Mouse (Mus musculus) forebrain, embryonic 12.5 days (tissue): ENCODE measurements around the gene Flnc. TPM values are rescaled to one million over a fixed set of nuclear protein-coding genes. Genes with fewer than 3 reads are reported as not detected.

Experiments
- ATAC-seq: fragments of 200-750 bp; cut with Nextera tagmentation; 2 replicates; pipeline ENCODE4 v1.8.0; 2017; ENCODE audit warnings: moderate TSS enrichment; ENCODE audit not compliant: low FRiP score
- H3K27ac ChIP-seq: fragments of 300-500 bp; sonication (generic); 2 replicates; pipeline ENCODE4 v1.5.1; 2016; ENCODE audit warnings: mild to moderate bottlenecking
- H3K27me3 ChIP-seq: fragments of 300-500 bp; sonication (generic); 2 replicates; pipeline ENCODE4 v1.6.1; 2016; ENCODE audit warnings: mild to moderate bottlenecking
- H3K36me3 ChIP-seq: fragments of 300-500 bp; sonication (generic); replicated peaks from 2 replicates; pipeline ENCODE4 v1.6.1; 2016; ENCODE audit warnings: mild to moderate bottlenecking
- H3K4me1 ChIP-seq: fragments of 300-500 bp; sonication (generic); 2 replicates; pipeline ENCODE4 v1.6.1; 2016
- H3K4me2 ChIP-seq: fragments of 300-500 bp; sonication (generic); 2 replicates; pipeline ENCODE4 v1.6.1; 2016; ENCODE audit warnings: mild to moderate bottlenecking, moderate library complexity
- H3K4me3 ChIP-seq: fragments of 300-500 bp; sonication (generic); replicated peaks from 2 replicates; pipeline ENCODE4 v1.5.1; 2016; ENCODE audit warnings: mild to moderate bottlenecking
- H3K9ac ChIP-seq: fragments of 300-500 bp; sonication (generic); 2 replicates; pipeline ENCODE4 v1.6.1; 2016; ENCODE audit warnings: mild to moderate bottlenecking
- H3K9me3 ChIP-seq: fragments of 300-500 bp; sonication (generic); 2 replicates; pipeline ENCODE4 v1.6.1; 2016
- WGBS: fragments of 180-500 bp; shearing (Covaris S2); methylation state at CpG from one replicate; pipeline ENCODE4 v1.1.7; 2016; 5-methylcytosine and 5-hydroxymethylcytosine counted together
- polyA plus RNA-seq: library from polyadenylated mRNA; unstranded; fragments of >200 nt; fragmentation: Nextera tagmentation; extraction: Ambion mirVana; gene quantifications from 2 replicates; pipeline ENCODE4 v1.2.1, GENCODE M21; 2016

The Flnc gene
- polyA plus RNA-seq, 1 experiment from 2014 or later, result 4.5 TPM

DNA sequence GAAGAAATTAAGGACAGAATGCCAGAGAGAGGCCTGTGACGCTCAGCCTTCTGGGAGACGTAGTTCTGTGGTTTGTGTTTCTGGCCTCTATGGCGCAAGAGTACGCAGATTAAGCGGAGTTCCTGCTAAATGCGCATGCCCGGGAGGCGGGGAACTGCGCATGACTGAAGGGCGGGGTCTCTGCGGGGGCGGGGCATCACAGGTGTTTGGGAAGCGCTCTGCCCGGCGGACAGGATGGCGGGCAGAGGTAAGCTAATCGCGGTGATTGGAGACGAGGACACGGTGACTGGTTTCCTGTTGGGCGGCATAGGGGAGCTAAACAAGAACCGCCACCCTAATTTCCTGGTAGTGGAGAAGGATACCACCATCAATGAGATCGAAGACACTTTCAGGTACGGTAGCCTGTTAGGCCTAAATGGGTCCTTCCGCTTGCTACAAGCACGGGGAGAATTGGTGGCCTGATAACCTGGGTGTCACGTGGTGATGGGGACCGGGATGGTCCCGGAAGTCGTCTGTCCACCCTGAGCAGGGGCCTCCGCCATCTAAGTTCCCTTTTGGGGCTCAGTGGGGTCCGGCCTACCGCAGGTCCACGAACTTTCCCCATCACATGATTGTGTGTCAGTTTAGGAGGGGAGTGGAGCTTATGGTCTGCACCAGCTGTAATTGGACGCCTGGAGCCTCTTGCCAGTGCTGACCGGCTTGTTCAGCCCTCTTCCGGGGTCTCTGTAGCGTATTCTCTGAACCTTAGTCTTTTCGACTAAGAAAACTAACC is 34.7 kb downstream of the Flnc start, which contains the start of gene Atp6v1f:
Gene Atp6v1f, plus strand, starts transcription at position 136 of the 772 bp plus-strand sequence.
- Histone ChIP-seq H3K36me3 (peaks cover 20% of the 10 kb centered on the region), H3K4me1 (peaks cover 12% of the 10 kb centered on the region), H3K4me3 (peak within 1 kb of the TSS; percentile 67), H3K27me3 (no peaks in the 10 kb centered on the region), H3K4me2 (peak within 1 kb of the TSS; percentile 81), H3K9me3 (no peaks in the 10 kb centered on the region), H3K9ac (peak within 1 kb of the TSS; percentile 68), H3K27ac (0 out of 2 replicates have a peak within 1 kb of the TSS, but pooled peaks have one; percentile 21)
- whole genome bisulfite sequencing, result under 1% methylated on average over 39 of the region's 39 CpGs
- ATAC-seq, result peak; percentile 94

DNA sequence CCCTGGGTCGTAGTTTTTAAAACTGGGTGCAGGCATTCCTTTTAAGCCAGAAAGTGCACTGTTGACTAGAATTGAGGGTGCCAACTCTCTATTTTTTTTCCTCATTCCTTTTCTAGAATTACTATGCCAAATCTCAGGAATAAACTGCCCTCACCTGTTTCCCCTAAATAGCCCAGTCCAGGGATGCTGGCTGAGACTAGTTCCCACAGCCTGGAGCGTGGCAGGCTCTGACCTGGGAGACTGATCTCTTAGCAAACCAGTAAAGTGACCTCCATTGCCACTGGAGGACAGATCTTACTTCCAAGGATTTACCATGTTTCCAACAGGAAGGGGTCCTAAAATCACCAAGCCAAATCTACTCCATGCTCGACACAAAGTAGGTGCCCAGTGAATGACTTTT is 35.8 kb downstream of the Flnc start:
- Histone ChIP-seq H3K27ac (no peak overlapping the region), H3K36me3 (peaks cover 20% of the 10 kb centered on the region), H3K4me1 (peaks cover 18% of the 10 kb centered on the region), H3K4me2 (peak overlapping the region; percentile 81), H3K4me3 (peak overlapping the region; percentile 67; the same call in 1 of the 2 replicates), H3K27me3 (peaks cover 5% of the 10 kb centered on the region; the same call in 1 of the 2 replicates), H3K9ac (peak overlapping the region; percentile 68; the same call in 1 of the 2 replicates), H3K9me3 (no peaks in the 10 kb centered on the region)
- WGBS, result 89% methylated on average over 3 of the region's 3 CpGs
- ATAC-seq, result no peak

DNA sequence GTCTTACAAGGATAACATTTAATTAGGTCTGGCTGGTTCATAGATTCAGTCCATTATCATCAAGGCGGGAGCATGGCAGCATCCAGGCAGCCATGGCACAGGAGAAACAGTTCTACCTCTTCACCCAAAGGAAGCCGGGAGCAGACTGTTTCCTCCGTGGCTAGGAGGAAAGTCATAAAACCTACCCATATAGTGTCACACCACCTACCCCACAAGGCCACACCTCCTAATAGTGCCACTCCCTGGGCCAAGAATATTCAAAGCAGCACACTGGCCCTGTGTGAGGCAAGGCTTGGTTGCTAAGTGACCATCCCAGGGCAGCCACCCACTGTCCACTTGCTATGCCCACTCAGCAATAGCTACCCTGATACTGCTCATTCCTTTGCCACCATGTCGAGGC is 38.1 kb downstream of the Flnc start, which contains the start of gene Atp6v1fnb:
Gene Atp6v1fnb, plus strand, starts transcription at position 301 of the 400 bp plus-strand sequence.
- no peak within 1 kb of the TSS for H3K27ac ChIP-seq
- no peak within 1 kb of the TSS for H3K9ac ChIP-seq
- peaks cover 20% of the 10 kb centered on the region for H3K27me3 ChIP-seq
- no peaks in the 10 kb centered on the region for H3K9me3 ChIP-seq
- H3K4me2 ChIP-seq, result no peak within 1 kb of the TSS
- H3K4me3 ChIP-seq, result no peak within 1 kb of the TSS
- WGBS, result 98% methylated on average over 4 of the region's 4 CpGs
- peaks cover 26% of the 10 kb centered on the region for H3K4me1 ChIP-seq
- no peak for ATAC-seq
- H3K36me3 ChIP-seq, result peaks cover 20% of the 10 kb centered on the region

DNA sequence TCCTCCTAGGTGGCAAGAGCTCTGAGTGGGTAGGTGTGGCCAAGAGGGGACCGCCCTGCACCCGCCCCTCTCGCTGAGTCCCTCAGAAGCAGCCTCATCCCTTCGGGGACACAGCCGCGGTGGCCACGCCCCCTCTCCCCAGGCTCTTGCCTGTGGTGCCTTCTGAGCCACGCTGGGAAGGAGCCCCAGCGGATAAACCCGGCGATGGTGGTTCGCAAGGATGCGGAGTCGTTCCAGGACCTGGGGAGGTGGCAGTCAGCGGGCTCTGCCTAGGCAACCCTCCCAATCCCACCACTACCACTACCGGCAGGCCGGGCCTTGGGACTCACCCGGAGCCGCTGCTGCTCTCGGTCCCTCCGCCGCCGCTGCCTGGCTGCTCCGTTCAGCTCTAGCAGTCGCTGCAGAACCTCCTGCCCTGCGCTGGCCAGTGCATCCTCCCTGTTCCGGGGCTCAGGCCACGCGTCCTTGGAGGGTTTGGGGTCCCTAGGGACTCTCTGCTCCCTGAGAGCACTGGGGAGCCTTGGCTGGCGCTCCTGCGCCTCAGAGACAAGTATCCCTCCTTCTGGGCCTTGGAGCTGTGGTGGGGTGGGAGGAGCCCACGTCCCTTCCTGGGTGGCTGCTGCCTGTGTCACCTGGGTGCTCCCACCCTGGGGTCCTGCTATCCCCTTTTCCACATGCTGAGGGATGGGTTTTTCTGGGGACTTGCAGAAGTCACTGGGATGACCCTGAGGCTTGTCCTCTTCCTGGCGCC is 41.1 kb downstream of the Flnc start:
- Histone ChIP-seq H3K36me3 (peaks cover 20% of the 10 kb centered on the region), H3K27me3 (peaks cover 26% of the 10 kb centered on the region), H3K4me3 (peak overlapping the region; percentile 49), H3K9ac (peak overlapping the region; percentile 58), H3K27ac (no peak overlapping the region), H3K4me2 (peak overlapping the region; percentile 72), H3K4me1 (peaks cover 15% of the 10 kb centered on the region), H3K9me3 (no peaks in the 10 kb centered on the region)
- 2% methylated on average over 33 of the region's 33 CpGs for WGBS
- ATAC-seq, result peak; percentile 93

DNA sequence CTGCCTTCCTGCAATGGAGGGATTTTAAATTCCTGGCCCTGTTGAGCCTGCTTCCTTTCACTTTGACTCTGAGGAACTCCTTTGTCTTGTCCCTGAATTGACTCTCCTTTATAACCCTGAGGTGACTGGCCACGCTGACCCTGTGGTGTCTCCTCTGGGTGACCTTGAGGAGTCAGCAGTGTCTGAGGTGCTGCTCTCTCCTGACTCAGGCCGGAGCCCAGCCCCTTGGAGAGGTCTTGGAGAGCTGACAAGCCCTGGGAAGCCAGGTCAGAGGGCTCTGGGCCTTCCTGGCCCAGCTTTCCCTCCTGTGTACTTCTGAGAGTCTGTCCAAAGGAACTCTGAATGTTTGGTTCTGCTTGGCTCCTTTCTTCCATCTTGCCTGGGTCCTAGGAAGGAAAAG is 41.7 kb downstream of the Flnc start:
- no peak overlapping the region for H3K4me2 ChIP-seq

DNA sequence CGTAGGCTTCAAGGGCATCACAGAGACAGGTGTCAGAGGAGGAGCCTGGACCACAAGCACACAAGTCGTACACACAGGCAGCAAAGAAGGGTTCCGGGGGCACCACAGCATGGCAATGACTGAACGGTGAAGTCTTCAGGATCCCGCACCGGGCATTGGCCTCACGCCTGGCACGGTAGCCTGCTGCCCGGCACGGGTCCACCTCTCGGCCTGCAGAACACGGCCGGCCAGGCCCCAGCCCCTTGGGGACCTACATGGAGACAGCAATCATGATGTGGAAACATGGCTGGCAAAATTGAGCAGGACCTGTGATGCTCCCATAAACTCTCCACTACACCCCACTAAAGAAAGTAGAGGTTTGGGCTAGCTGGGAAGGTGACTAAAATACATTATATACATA is 49.6 kb downstream of the Flnc start:
- H3K9ac ChIP-seq, result no peak overlapping the region
- H3K27ac ChIP-seq, result no peak overlapping the region
- H3K4me3 ChIP-seq, result no peak overlapping the region
- WGBS, result 93% methylated on average over 13 of the region's 13 CpGs
- no peaks in the 10 kb centered on the region for H3K36me3 ChIP-seq
- H3K4me2 ChIP-seq, result no peak overlapping the region
- H3K27me3 ChIP-seq, result peaks cover 13% of the 10 kb centered on the region
- no peak for ATAC-seq
- no peaks in the 10 kb centered on the region for H3K9me3 ChIP-seq
- H3K4me1 ChIP-seq, result peaks cover 7% of the 10 kb centered on the region

More for the DNA sequence above, 41.7 kb downstream of the Flnc start:
- no peak overlapping the region for H3K27ac ChIP-seq
- peaks cover 19% of the 10 kb centered on the region for H3K36me3 ChIP-seq
- peaks cover 13% of the 10 kb centered on the region for H3K4me1 ChIP-seq
- H3K4me3 ChIP-seq, result peak overlapping the region; percentile 49; the same call in 1 of the 2 replicates
- H3K27me3 ChIP-seq, result peaks cover 26% of the 10 kb centered on the region
- H3K9me3 ChIP-seq, result no peaks in the 10 kb centered on the region
- H3K9ac ChIP-seq, result no peak overlapping the region
- WGBS, result 51% methylated on average over 2 of the region's 2 CpGs
- no peak for ATAC-seq

DNA sequence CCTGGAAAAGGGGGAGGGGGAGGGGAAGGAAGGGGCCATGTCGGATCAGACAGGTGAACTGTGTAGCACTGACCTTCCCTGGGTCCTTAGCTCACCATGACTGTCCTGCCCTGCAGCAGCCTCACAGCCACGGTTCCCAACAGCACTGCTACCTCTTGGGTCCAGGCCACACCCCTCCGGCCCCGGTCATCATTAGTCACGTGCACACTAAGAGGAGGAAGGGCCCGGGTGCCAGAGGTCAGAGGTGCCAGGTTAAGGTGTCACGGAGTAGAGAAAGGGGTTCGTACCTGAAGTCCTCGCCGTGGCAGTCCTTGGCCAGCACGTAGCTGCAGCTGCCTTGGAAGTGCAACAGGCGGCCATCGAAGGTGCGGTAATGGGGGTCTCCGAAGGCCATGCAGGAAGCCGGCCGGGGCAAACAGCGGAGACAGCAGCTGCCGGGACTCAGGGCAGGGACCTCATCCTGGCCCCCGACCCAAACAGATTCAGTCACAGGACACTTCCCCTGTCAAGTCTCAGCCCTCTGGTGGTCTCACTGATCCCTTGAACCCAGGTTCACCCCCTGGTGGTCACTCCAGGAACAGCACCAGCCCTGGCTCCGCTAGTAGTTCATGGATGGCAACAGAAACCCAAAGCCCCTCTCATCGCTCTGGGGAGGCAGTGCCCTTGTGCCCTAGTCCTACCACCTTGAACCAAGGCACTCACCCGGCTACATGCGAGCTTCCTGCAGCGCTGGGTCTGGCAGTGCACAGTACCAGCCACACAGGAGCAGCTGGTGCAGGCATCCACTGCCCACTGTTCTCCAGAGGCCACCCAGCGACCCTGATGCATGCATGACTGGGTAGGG is 51.9 kb downstream of the Flnc start:
- peaks cover 18% of the 10 kb centered on the region for H3K27me3 ChIP-seq
- H3K4me2 ChIP-seq, result peak overlapping the region; percentile 60
- peak overlapping the region; percentile 44 for H3K9ac ChIP-seq
- H3K4me1 ChIP-seq, result peaks cover 7% of the 10 kb centered on the region
- H3K9me3 ChIP-seq, result no peaks in the 10 kb centered on the region
- WGBS, result 7% methylated on average over 26 of the region's 26 CpGs
- no peaks in the 10 kb centered on the region for H3K36me3 ChIP-seq
- peak overlapping the region; percentile 34 for H3K4me3 ChIP-seq
- no peak overlapping the region for H3K27ac ChIP-seq
- peak; percentile 58 for ATAC-seq

DNA sequence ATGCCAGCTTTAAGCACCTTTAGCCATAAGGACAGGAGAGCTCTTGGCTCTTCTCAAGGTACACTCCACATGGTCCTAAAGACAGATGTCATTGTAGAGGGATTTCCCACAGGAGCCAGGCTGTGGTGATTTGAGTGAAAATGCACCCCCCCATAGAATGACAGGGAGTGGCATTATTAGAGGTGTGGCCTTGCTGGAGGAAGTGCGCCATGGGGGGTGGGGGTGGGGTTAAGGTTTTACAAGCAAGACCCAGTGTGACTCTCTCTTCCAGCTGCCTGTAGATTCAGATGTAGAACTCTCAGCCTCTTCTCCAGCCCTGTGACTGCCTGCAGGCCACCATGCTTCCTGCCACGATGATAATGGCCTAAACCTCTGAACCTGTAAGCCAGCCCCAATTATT is 52.9 kb downstream of the Flnc start:
- peaks cover 18% of the 10 kb centered on the region for H3K27me3 ChIP-seq
- 56% methylated on average over 2 of the region's 2 CpGs for WGBS
- H3K9me3 ChIP-seq, result no peaks in the 10 kb centered on the region
- H3K4me2 ChIP-seq, result no peak overlapping the region
- ATAC-seq, result no peak
- peaks cover 7% of the 10 kb centered on the region for H3K4me1 ChIP-seq
- H3K27ac ChIP-seq, result no peak overlapping the region
- no peaks in the 10 kb centered on the region for H3K36me3 ChIP-seq
- H3K9ac ChIP-seq, result no peak overlapping the region
- H3K4me3 ChIP-seq, result no peak overlapping the region

DNA sequence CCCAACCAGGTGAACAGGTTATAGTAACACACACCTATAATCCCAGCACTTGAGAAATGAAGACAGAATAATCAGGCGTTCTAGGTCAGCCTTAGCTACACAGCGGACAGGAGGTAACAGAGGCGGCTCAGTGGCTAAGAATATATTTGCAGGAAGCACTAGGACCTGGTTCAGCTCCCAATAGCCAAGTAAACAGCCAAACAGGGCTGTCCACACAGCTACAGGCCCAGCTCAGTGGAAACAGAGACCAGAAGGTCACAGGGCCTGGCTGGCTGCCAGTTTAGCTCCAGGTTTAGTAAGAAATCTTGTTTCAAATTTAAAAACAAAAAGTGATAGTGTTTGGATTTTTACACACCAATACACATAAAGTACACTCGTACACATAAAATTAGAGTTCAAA is 61.0 kb downstream of the Flnc start:
- H3K36me3 ChIP-seq, result no peaks in the 10 kb centered on the region
- H3K27ac ChIP-seq, result no peak overlapping the region
- no peaks in the 10 kb centered on the region for H3K4me1 ChIP-seq
- peaks cover 53% of the 10 kb centered on the region for H3K27me3 ChIP-seq
- WGBS, result 84% methylated on average over 4 of the region's 4 CpGs
- H3K4me3 ChIP-seq, result no peak overlapping the region
- no peak overlapping the region for H3K4me2 ChIP-seq
- ATAC-seq, result no peak
- H3K9ac ChIP-seq, result no peak overlapping the region
- H3K9me3 ChIP-seq, result no peaks in the 10 kb centered on the region

DNA sequence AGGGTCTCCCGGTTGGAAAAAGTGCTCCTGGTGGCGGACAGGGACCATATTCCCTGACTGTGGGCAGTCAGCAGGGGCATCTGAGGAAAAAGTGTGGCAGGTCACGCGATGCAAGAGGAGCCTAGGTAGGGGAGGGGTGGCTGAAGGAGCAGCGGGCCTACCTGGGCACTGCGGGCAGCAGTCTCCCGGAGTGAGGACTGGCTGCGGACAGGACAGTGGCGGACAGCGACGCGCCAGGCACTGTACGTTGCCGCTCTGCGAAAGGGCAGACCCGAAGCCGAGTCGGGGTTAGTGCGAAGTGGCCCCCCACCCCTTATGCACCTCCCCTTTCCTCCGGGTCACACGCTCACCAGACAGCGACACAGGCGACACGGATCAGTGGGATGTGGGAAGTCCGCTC is 63.2 kb downstream of the Flnc start:
- peak overlapping the region; percentile 8; the same call in 1 of the 2 replicates for H3K4me2 ChIP-seq
- H3K4me1 ChIP-seq, result no peaks in the 10 kb centered on the region
- H3K9ac ChIP-seq, result no peak overlapping the region
- no peaks in the 10 kb centered on the region for H3K9me3 ChIP-seq
- H3K27ac ChIP-seq, result no peak overlapping the region
- no peaks in the 10 kb centered on the region for H3K36me3 ChIP-seq
- H3K27me3 ChIP-seq, result peaks cover 52% of the 10 kb centered on the region
- no peak for ATAC-seq
- H3K4me3 ChIP-seq, result peak overlapping the region; percentile 5; the same call in 1 of the 2 replicates
- 24% methylated on average over 22 of the region's 25 CpGs for WGBS

DNA sequence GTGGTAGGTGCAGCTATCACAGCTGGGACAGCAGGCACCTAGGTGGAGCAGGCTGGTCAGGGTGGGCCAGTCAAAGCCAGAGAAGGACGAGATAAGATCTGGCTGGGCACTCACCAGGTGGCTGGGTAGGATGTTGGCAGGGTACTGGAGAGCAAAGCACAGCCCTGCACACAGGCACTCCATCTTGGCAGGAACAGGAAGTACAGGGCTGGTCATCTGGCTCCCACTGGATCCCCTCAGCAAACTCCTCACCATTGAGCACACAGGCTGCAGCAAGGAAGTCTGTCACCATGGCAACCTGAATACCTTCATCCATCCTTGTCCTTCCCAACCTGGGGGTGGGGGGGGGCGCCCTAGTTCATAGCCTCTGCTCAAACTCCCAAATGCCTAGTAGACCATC is 64.7 kb downstream of the Flnc start:
- Histone ChIP-seq H3K4me2 (no peak overlapping the region), H3K9me3 (no peaks in the 10 kb centered on the region), H3K4me3 (no peak overlapping the region), H3K27ac (no peak overlapping the region), H3K27me3 (peaks cover 47% of the 10 kb centered on the region), H3K4me1 (no peaks in the 10 kb centered on the region), H3K9ac (no peak overlapping the region), H3K36me3 (no peaks in the 10 kb centered on the region)
- 30% methylated on average over 2 of the region's 2 CpGs for WGBS
- ATAC-seq, result no peak

DNA sequence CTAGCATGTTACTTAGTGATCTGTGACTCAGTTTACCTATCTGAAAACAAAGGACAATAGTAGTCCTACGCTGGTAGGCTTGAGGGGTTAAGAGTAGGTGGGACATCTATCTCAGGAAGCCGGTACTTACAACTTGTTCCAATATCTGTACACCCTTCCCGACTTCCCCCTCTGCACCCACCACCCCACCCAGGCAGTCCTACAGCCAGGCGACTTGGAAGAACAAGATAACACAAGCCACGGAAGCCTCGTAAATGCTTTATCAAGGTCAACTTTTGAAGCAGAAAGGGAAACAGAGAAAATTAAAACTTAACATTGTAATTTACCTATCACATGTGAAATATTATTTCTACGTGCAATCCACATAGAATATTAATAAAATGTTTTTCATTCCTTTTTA is 67.1 kb downstream of the Flnc start:
- H3K27ac ChIP-seq, result no peak overlapping the region
- no peak overlapping the region for H3K4me3 ChIP-seq
- H3K4me2 ChIP-seq, result no peak overlapping the region
- H3K27me3 ChIP-seq, result peaks cover 47% of the 10 kb centered on the region
- WGBS, result 95% methylated on average over 7 of the region's 7 CpGs
- no peak for ATAC-seq
- H3K4me1 ChIP-seq, result no peaks in the 10 kb centered on the region
- H3K36me3 ChIP-seq, result no peaks in the 10 kb centered on the region
- no peaks in the 10 kb centered on the region for H3K9me3 ChIP-seq
- no peak overlapping the region for H3K9ac ChIP-seq
